Mouse (Mus musculus): Measurements from ENCODE around the gene Abcg4. TPM values are rescaled to one million over a fixed set of nuclear protein-coding genes. Genes with fewer than 3 reads are reported as not detected.
A peak's percentile ranks its signal among the peaks of the same experiment; 100 is the strongest.

Abcg4 gene
- total and polyA plus RNA-seq, 2 experiments from 2014 or later, result 24.1 to 69.6 TPM

GRCm38 (mm10) chr9:44243621-44244020, 44.8 kb downstream of the Abcg4 start:
- DNase-seq (ENCODE audit: low spot score) (no peak), ATAC-seq (no peak)
- no peak overlapping the region for H3K4me2 ChIP-seq (ENCODE audit: low read depth, low read length)
- no peak overlapping the region for H3K9ac ChIP-seq (replicated peaks; ENCODE audit: low read length)
- TF ChIP-seq CTCF (IDR thresholded peaks at IDR 0.05; ENCODE audit: low read depth), result no peak
- 43% methylated on average over 2 of the region's 2 CpGs for WGBS
- H3K27ac ChIP-seq, result no peak overlapping the region
- H3K9me3 ChIP-seq (ENCODE audit: low read length), result no peaks in the 10 kb centered on the region
- no peak overlapping the region for H3K4me3 ChIP-seq (ENCODE audit: low read length)
- H3K27me3 ChIP-seq (ENCODE audit: insufficient read depth, low read length), result 0 out of 2 replicates have a peak, but pooled peaks cover 3% of the 10 kb centered on the region
- H3K4me1 ChIP-seq (ENCODE audit: insufficient read depth, low read length), result no peaks in the 10 kb centered on the region
- H3K36me3 ChIP-seq (ENCODE audit: insufficient read depth, low read length), result no peaks in the 10 kb centered on the region

GRCm38 (mm10) chr9:44241418-44241817, 47.0 kb downstream of the Abcg4 start:
- 76% methylated on average over 9 of the region's 9 CpGs for WGBS
- ATAC-seq (no peak), DNase-seq (ENCODE audit: low spot score) (no peak)
- TF ChIP-seq CTCF (IDR thresholded peaks at IDR 0.05; ENCODE audit: low read depth), result no peak
- Histone ChIP-seq H3K4me2 (ENCODE audit: low read depth, low read length) (no peak overlapping the region), H3K36me3 (ENCODE audit: insufficient read depth, low read length) (no peaks in the 10 kb centered on the region), H3K27me3 (ENCODE audit: insufficient read depth, low read length) (no peaks in the 10 kb centered on the region), H3K9ac (replicated peaks; ENCODE audit: low read length) (no peak overlapping the region), H3K4me1 (ENCODE audit: insufficient read depth, low read length) (no peaks in the 10 kb centered on the region), H3K9me3 (ENCODE audit: low read length) (no peaks in the 10 kb centered on the region), H3K4me3 (ENCODE audit: low read length) (no peak overlapping the region), H3K27ac (no peak overlapping the region)

GRCm38 (mm10) chr9:44240911-44241310, 47.5 kb downstream of the Abcg4 start:
- no peak overlapping the region for H3K27ac ChIP-seq

GRCm38 (mm10) chr9:44240399-44240798, 48.0 kb downstream of the Abcg4 start, which contains the start of gene Ccdc153:
TSS of gene Ccdc153 (plus strand) at chr9:44240676.
- H3K36me3 ChIP-seq (ENCODE audit: insufficient read depth, low read length), result no peaks in the 10 kb centered on the region
- no peaks in the 10 kb centered on the region for H3K4me1 ChIP-seq (ENCODE audit: insufficient read depth, low read length)
- H3K9me3 ChIP-seq (ENCODE audit: low read length), result no peaks in the 10 kb centered on the region
- no peak for ATAC-seq
- no peak within 1 kb of the TSS for H3K4me3 ChIP-seq (ENCODE audit: low read length)
- TF ChIP-seq CTCF (IDR thresholded peaks at IDR 0.05; ENCODE audit: low read depth), result no peak
- no peaks in the 10 kb centered on the region for H3K27me3 ChIP-seq (ENCODE audit: insufficient read depth, low read length)
- DNase-seq (ENCODE audit: low spot score), result no peak
- H3K27ac ChIP-seq, result no peak within 1 kb of the TSS
- H3K4me2 ChIP-seq (ENCODE audit: low read depth, low read length), result no peak within 1 kb of the TSS
- WGBS, result 61% methylated on average over 2 of the region's 2 CpGs
- no peak within 1 kb of the TSS for H3K9ac ChIP-seq (replicated peaks; ENCODE audit: low read length)

More at GRCm38 (mm10) chr9:44240911-44241310, 47.5 kb downstream of the Abcg4 start:
- no peak overlapping the region for H3K4me2 ChIP-seq (ENCODE audit: low read depth, low read length)
- no peak overlapping the region for H3K4me3 ChIP-seq (ENCODE audit: low read length)
- ATAC-seq, result no peak
- H3K4me1 ChIP-seq (ENCODE audit: insufficient read depth, low read length), result no peaks in the 10 kb centered on the region
- 41% methylated on average over 5 of the region's 5 CpGs for WGBS
- no peak overlapping the region for H3K9ac ChIP-seq (replicated peaks; ENCODE audit: low read length)
- H3K27me3 ChIP-seq (ENCODE audit: insufficient read depth, low read length), result no peaks in the 10 kb centered on the region
- DNase-seq (ENCODE audit: low spot score), result no peak
- no peaks in the 10 kb centered on the region for H3K9me3 ChIP-seq (ENCODE audit: low read length)
- no peak for TF ChIP-seq CTCF (IDR thresholded peaks at IDR 0.05; ENCODE audit: low read depth)
- no peaks in the 10 kb centered on the region for H3K36me3 ChIP-seq (ENCODE audit: insufficient read depth, low read length)

- 10% methylated on average over 5 of the region's 5 CpGs for WGBS
Observed at GRCm38 (mm10) chr9:44239447-44239846, 49.0 kb downstream of the Abcg4 start.

DNA sequence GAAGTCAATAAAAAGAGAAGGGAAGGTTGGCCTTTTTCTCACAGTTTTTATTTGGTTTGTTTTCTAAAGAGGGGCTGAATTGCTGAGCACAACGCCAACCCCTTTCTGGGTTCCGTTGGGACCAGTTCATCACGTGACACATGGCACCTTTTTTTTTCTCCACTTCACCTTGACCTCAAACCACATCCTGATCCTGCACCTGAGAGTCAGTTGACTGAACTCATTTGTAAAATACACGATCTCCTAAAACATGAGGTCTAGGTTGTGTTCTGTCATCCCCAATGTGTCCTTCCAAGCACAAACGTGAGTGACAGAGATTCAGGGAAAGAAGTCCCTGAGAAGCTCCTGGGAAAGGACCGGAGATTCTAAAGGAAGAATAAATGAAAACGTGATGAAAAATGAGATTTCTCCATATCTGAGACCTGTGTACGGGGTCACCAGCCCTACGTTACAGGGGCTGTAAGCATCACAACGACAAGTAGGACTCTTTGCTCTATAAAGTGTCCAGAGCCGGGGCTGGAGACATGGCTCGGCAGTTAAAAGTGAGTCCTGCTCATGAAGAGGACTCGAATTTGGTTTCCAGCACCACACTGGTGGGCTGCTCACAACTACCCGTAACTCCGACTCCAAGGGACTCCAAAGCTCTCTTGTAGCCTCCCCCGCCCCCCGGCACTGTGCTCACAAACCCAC, 49.8 kb downstream of the Abcg4 start:
- Histone ChIP-seq H3K27ac (no peak overlapping the region), H3K9ac (replicated peaks; ENCODE audit: low read length) (no peak overlapping the region), H3K4me3 (ENCODE audit: low read length) (no peak overlapping the region), H3K9me3 (ENCODE audit: low read length) (no peaks in the 10 kb centered on the region), H3K4me2 (ENCODE audit: low read depth, low read length) (no peak overlapping the region), H3K27me3 (ENCODE audit: insufficient read depth, low read length) (no peaks in the 10 kb centered on the region), H3K4me1 (ENCODE audit: insufficient read depth, low read length) (no peaks in the 10 kb centered on the region), H3K36me3 (ENCODE audit: insufficient read depth, low read length) (no peaks in the 10 kb centered on the region)
- no peak for DNase-seq (ENCODE audit: low spot score)
- 80% methylated on average over 17 of the region's 17 CpGs for WGBS
- no peak for TF ChIP-seq CTCF (IDR thresholded peaks at IDR 0.05; ENCODE audit: low read depth)
- no peak for ATAC-seq

More at GRCm38 (mm10) chr9:44239447-44239846, 49.0 kb downstream of the Abcg4 start:
- peak; percentile 85 for TF ChIP-seq CTCF (IDR thresholded peaks at IDR 0.05; ENCODE audit: low read depth)
- no peak; the same call in 1 of the 2 replicates for ATAC-seq
- Histone ChIP-seq H3K9me3 (ENCODE audit: low read length) (no peaks in the 10 kb centered on the region), H3K4me3 (ENCODE audit: low read length) (no peak overlapping the region), H3K9ac (replicated peaks; ENCODE audit: low read length) (no peak overlapping the region), H3K27me3 (ENCODE audit: insufficient read depth, low read length) (no peaks in the 10 kb centered on the region), H3K4me2 (ENCODE audit: low read depth, low read length) (no peak overlapping the region), H3K36me3 (ENCODE audit: insufficient read depth, low read length) (no peaks in the 10 kb centered on the region), H3K4me1 (ENCODE audit: insufficient read depth, low read length) (no peaks in the 10 kb centered on the region), H3K27ac (no peak overlapping the region)
- peak; percentile 87 for DNase-seq (ENCODE audit: low spot score)

- Histone ChIP-seq H3K4me1 (ENCODE audit: insufficient read depth, low read length) (peaks cover 6% of the 10 kb centered on the region; the same call in 1 of the 2 replicates), H3K36me3 (ENCODE audit: insufficient read depth, low read length) (no peaks in the 10 kb centered on the region), H3K9ac (replicated peaks; ENCODE audit: low read length) (no peak overlapping the region), H3K27ac (no peak overlapping the region), H3K27me3 (ENCODE audit: insufficient read depth, low read length) (no peaks in the 10 kb centered on the region), H3K4me3 (ENCODE audit: low read length) (no peak overlapping the region), H3K4me2 (ENCODE audit: low read depth, low read length) (no peak overlapping the region), H3K9me3 (ENCODE audit: low read length) (no peaks in the 10 kb centered on the region)
- WGBS, result 79% methylated on average over 4 of the region's 4 CpGs
- TF ChIP-seq CTCF (IDR thresholded peaks at IDR 0.05; ENCODE audit: low read depth), result no peak
- ATAC-seq, result no peak
- DNase-seq (ENCODE audit: low spot score), result no peak
Observed at GRCm38 (mm10) chr9:44237128-44237527, 51.3 kb downstream of the Abcg4 start.
